Mouse (Mus musculus) heart, adult 9 months (tissue): ENCODE measurements around the gene A730009L09Rik.

Source experiments
- DNase-seq, 2 experiments: peaks; one replicate each; pipeline ENCODE4 v3.0.0; 2022; ENCODE audit warnings: low spot score in 2 of 2

The A730009L09Rik gene

DNA sequence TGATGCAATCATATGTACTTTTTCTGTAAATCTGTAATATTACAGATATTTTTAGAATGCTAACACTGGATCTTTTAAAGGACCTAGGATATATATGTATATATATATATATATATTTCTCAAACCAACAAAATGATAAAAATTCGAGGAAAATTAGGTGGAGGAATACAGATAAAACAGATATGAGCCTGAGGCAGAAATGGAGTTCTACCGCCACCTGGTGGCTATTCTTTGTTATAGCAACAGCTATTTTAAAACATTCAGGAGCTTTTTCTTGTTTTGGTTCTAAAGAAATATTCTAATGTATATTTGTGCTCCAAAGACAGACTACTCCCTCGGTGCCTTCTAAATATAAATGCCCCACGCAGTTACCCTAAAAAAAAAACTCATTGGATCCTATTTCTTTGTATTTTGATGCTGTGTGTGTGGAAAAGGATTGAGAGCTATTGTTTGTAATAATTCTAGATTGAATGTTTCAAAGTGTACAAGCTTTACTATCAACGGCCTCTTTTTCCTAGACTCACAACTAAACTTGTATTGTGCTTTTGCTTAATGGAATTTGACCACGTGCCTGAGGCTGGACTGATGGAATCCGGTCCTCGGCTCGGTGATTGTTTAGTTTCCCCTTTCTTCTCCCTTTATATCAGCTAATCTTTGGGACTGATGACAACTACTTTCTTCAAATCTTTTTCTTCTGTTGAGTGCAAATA lies 44.8 kb downstream of the A730009L09Rik start:
- DNase-seq, result no peak

DNA sequence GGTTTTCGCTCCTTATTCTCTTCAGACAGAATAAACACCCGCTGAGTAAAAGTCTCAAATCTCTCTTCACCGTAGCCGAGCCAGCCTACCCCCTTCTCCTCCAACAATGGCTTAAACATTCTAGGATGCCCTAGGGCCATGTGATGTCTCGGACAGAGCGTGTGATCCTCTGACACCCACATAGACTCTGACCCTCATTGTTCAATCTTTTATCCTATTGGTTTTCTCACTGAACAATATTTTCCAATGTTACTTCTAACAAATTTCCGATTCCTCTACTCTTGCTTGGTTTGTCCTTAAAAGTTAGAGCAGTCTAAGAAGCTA lies 45.3 kb downstream of the A730009L09Rik start:
- DNase-seq, result no peak
